In the genomic region with DNA sequence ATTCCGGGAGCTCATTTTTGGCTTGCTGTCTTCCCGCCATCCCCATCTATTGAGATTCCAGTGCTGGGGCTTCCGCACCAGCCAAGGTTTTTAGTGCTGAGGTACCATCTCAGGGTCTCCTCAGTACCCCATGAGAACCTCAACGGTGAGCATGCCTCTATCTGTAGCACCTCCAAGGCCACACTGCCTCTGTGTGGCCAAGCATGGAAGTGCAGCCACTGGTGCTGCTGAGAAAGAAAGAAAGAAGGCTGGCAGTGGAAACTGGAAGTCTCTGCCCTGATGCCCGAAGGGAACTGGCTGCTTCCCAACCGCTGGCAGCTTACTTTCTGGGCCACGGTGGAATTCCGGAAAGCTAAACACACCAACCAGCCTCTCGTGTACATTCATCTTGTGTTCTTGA, we compare ENCODE assay signal across 9 mouse cellular contexts.
DNase-seq lines count a peak whose midpoint lies in the region; ATAC-seq and TF ChIP-seq lines count a peak whose summit lies in the region.
"Had no signal": no experiment of that assay in that cellular context is flagged by ENCODE, and none has a peak within 500 bp of the region (broad histone marks: within the 10 kb centered on the region; RNA-seq: fewer than 3 reads in every experiment).

No protein-coding gene starts in this region.

- no peak overlapping the region for H3K4me2 ChIP-seq in forebrain, embryonic 15.5 days (replicated peaks)
- no peak overlapping the region for H3K4me2 ChIP-seq in lung, postnatal 0 days (replicated peaks; ENCODE audit: low read depth, low read length)
- H3K4me2 ChIP-seq: limb, embryonic 12.5 days had no signal

- no peak overlapping the region for H3K4me3 ChIP-seq in forebrain, embryonic 15.5 days
- H3K4me3 ChIP-seq in lung, postnatal 0 days (ENCODE audit: low read depth, low read length): no peak overlapping the region
- H3K4me3 ChIP-seq: limb, embryonic 12.5 days had no signal

- no peaks in the 10 kb centered on the region for H3K36me3 ChIP-seq in forebrain, embryonic 15.5 days
- no peaks in the 10 kb centered on the region for H3K36me3 ChIP-seq in lung, postnatal 0 days (ENCODE audit: insufficient read depth, low read length)
- H3K36me3 ChIP-seq: limb, embryonic 12.5 days had no signal

- 45% methylated on average over 9 of the region's 9 CpGs for WGBS in forebrain, embryonic 15.5 days
- 39% methylated on average over 9 of the region's 9 CpGs for WGBS in lung, postnatal 0 days

- peak; percentile 29 for ATAC-seq in forebrain, embryonic 15.5 days (replicated peaks)
- peak; percentile 78 to 88 for ATAC-seq in hematopoietic stem cell, adult 5-6 weeks (replicated peaks in 1 of 2; ENCODE audit: insufficient read depth in 1 of 2, low FRiP score in 2 of 2, low TSS enrichment in 1 of 2, low read depth in 1 of 2, poor library complexity in 2 of 2, severe bottlenecking in 2 of 2)
- no peak; the same call in 1 of the 2 replicates for ATAC-seq in lung, postnatal 0 days
- no peak for ATAC-seq in inflammation-experienced regulatory T-cells, adult 6 months

- no peak overlapping the region for H3K27ac ChIP-seq in forebrain, embryonic 15.5 days (replicated peaks)
- no peak overlapping the region for H3K27ac ChIP-seq in lung, postnatal 0 days (ENCODE audit: low read length)
- H3K27ac ChIP-seq: limb, embryonic 12.5 days had no signal

- TF ChIP-seq EP300 in lung, postnatal 0 days (IDR thresholded peaks at IDR 0.05): no peak

- DNase-seq in R1 (ENCODE audit: low read depth, low spot score): peak; percentile 55
- peak; percentile 74 for DNase-seq in cerebellum, adult 11 months
- DNase-seq in layer of hippocampus, adult 8-10 months (ENCODE audit: low spot score in 2 of 2): peak; percentile 77 to 87
- peak; percentile 63 for DNase-seq in lung, postnatal 0 days (ENCODE audit: low spot score)
- peak; percentile 80 for DNase-seq in right cerebral cortex, adult 18-20 months

- no peaks in the 10 kb centered on the region for H3K9me3 ChIP-seq in forebrain, embryonic 15.5 days
- no peaks in the 10 kb centered on the region for H3K9me3 ChIP-seq in lung, postnatal 0 days (ENCODE audit: low read length)
- H3K9me3 ChIP-seq: limb, embryonic 12.5 days had no signal

- no peak overlapping the region for H3K9ac ChIP-seq in forebrain, embryonic 15.5 days (replicated peaks)
- H3K9ac ChIP-seq in lung, postnatal 0 days (replicated peaks; ENCODE audit: low read depth): no peak overlapping the region
- H3K9ac ChIP-seq: limb, embryonic 12.5 days had no signal

- H3K27me3 ChIP-seq in forebrain, embryonic 15.5 days: no peaks in the 10 kb centered on the region
- H3K27me3 ChIP-seq in lung, postnatal 0 days (replicated peaks; ENCODE audit: insufficient read depth, low read length): no peaks in the 10 kb centered on the region
- H3K27me3 ChIP-seq: limb, embryonic 12.5 days had no signal

- TF ChIP-seq CTCF in lung, postnatal 0 days (IDR thresholded peaks at IDR 0.05): peak; percentile 95

- peaks cover 15% of the 10 kb centered on the region for H3K4me1 ChIP-seq in forebrain, embryonic 15.5 days
- no peaks in the 10 kb centered on the region for H3K4me1 ChIP-seq in lung, postnatal 0 days (ENCODE audit: insufficient read depth, low read depth, low read length)
- H3K4me1 ChIP-seq: limb, embryonic 12.5 days had no signal

Comparison
In these comparisons a context has a peak if more than half of its experiments do, and no peak if none do; other contexts are left out.
1. ATAC-seq: peak in forebrain, embryonic 15.5 days (single experiment) and hematopoietic stem cell, adult 5-6 weeks (2 of 2); none in lung, postnatal 0 days (single experiment) and inflammation-experienced regulatory T-cells, adult 6 months (single experiment).
2. Peak in every context shown above with its lines, with median percentiles within 50 percentile points of each other: DNase-seq.